Mouse (Mus musculus) liver, embryonic 14.5 days (tissue): ENCODE measurements around the gene Ybey. TPM values are rescaled to one million over a fixed set of nuclear protein-coding genes. Genes with fewer than 3 reads are reported as not detected.

Experiments
- ATAC-seq: fragments of 200-750 bp; cut with Nextera tagmentation; 2 replicates; pipeline ENCODE4 v1.8.0; 2017; ENCODE audit warnings: moderate number of reproducible peaks, mild to moderate bottlenecking, moderate library complexity; ENCODE audit not compliant: insufficient read depth
- DNase-seq, 3 experiments: peaks; one replicate each; pipeline ENCODE4 v3.0.0-alpha.2; 2012 to 2013; ENCODE audit warnings: low read depth in 3 of 3, low spot score in 3 of 3
- H3K27ac ChIP-seq: fragments of 300-500 bp; sonication (generic); 2 replicates; pipeline ENCODE4 v1.5.1; 2014; ENCODE audit warnings: moderate library complexity, mild to moderate bottlenecking, control low read depth, inconsistent platforms
- H3K27me3 ChIP-seq: fragments of 300-500 bp; sonication (generic); 2 replicates; pipeline ENCODE4 v1.6.1; 2014; ENCODE audit warnings: mild to moderate bottlenecking, low read length, moderate library complexity; ENCODE audit not compliant: control insufficient read depth, insufficient read depth
- H3K36me3 ChIP-seq: fragments of 300-500 bp; sonication (generic); replicated peaks from 2 replicates; pipeline ENCODE4 v1.6.1; 2014; ENCODE audit warnings: low read depth; ENCODE audit not compliant: control insufficient read depth, insufficient read depth
- H3K4me1 ChIP-seq, 2 experiments: fragments of 200-500 bp in 1 of 2; fragments of 300-500 bp in 1 of 2; sonication (generic) in 1 of 2; replicated peaks; 2 replicates each; pipeline ENCODE4 v1.6.1; 2012 to 2014; ENCODE audit warnings: antibody characterized with exemption in 1 of 2, inconsistent platforms in 1 of 2, low read length in 1 of 2; ENCODE audit not compliant: control insufficient read depth in 2 of 2, insufficient read depth in 2 of 2
- H3K4me2 ChIP-seq: fragments of 300-500 bp; sonication (generic); 2 replicates; pipeline ENCODE4 v1.6.1; 2014; ENCODE audit warnings: low read depth, mild to moderate bottlenecking, control low read depth, moderate library complexity
- H3K4me3 ChIP-seq, 2 experiments: fragments of 200-500 bp in 1 of 2; fragments of 300-500 bp in 1 of 2; sonication (generic) in 1 of 2; 2 replicates each; pipeline ENCODE4 v1.5.1; 2012 to 2014; ENCODE audit warnings: low read depth in 2 of 2, low read length in 2 of 2, mild to moderate bottlenecking in 2 of 2, control low read depth in 1 of 2, inconsistent platforms in 1 of 2, moderate library complexity in 1 of 2; ENCODE audit not compliant: insufficient read depth in 1 of 2
- H3K9ac ChIP-seq: fragments of 300-500 bp; sonication (generic); replicated peaks from 2 replicates; pipeline ENCODE4 v1.6.1; 2014; ENCODE audit warnings: mild to moderate bottlenecking, control low read depth, moderate library complexity
- H3K9me3 ChIP-seq: fragments of 300-500 bp; sonication (generic); 2 replicates; pipeline ENCODE4 v1.6.1; 2016; ENCODE audit warnings: low read length, mixed read lengths; ENCODE audit not compliant: control insufficient read depth
- CTCF ChIP-seq: IDR thresholded peaks from 2 replicates; pipeline ENCODE4 v1.5.1; 2016; ENCODE audit warnings: antibody characterized with exemption, low read depth, control low read depth
- EP300 ChIP-seq: IDR thresholded peaks from 2 replicates; pipeline ENCODE4 v1.6.1; 2016; ENCODE audit warnings: antibody characterized with exemption, low read depth
- WGBS: fragments of 180-500 bp; shearing (Covaris S2); extraction: QIAGEN DNeasy Blood & Tissue Kit; methylation state at CpG from one replicate; pipeline ENCODE4 v1.1.7; 2014; ENCODE audit not compliant: insufficient replicate concordance; 5-methylcytosine and 5-hydroxymethylcytosine counted together
- polyA plus RNA-seq, 2 experiments: library from polyadenylated mRNA; depleted of rRNA in 1 of 2; stranded (reverse) in 1 of 2; unstranded in 1 of 2; fragments of >200 nt; fragmentation: Nextera tagmentation in 1 of 2; extraction: Ambion mirVana in 1 of 2; gene quantifications; 2 replicates each; pipeline versions ENCODE4 v1.2.1 to v1.2.3; 2012 to 2014

The Ybey gene
- polyA plus RNA-seq, 2 experiments, result 1.5 to 1.8 TPM

GRCm38 (mm10) chr10:76462721-76463120, 6.2 kb downstream of the Ybey start:
- Histone ChIP-seq H3K4me2 (no peak overlapping the region), H3K4me1 (peaks cover 0 to 1% of the 10 kb centered on the region in 2 experiments; a peak in 1 of 4 replicates), H3K36me3 (no peaks in the 10 kb centered on the region), H3K4me3 (no peak overlapping the region), H3K27me3 (no peaks in the 10 kb centered on the region), H3K9me3 (no peaks in the 10 kb centered on the region), H3K27ac (no peak overlapping the region), H3K9ac (no peak overlapping the region)
- DNase-seq (no peak), ATAC-seq (no peak)
- TF ChIP-seq EP300 (no peak), CTCF (no peak)
- 63% methylated on average over 6 of the region's 6 CpGs for WGBS

GRCm38 (mm10) chr10:76462312-76462711, 6.6 kb downstream of the Ybey start:
- Histone ChIP-seq H3K27ac (no peak overlapping the region), H3K9ac (no peak overlapping the region), H3K9me3 (no peaks in the 10 kb centered on the region), H3K36me3 (no peaks in the 10 kb centered on the region), H3K4me3 (no peak overlapping the region), H3K4me1 (no peaks in the 10 kb centered on the region), H3K27me3 (no peaks in the 10 kb centered on the region), H3K4me2 (no peak overlapping the region)
- TF ChIP-seq EP300 (no peak), CTCF (no peak)
- ATAC-seq (no peak), DNase-seq (no peak)
- WGBS, result 77% methylated on average over 7 of the region's 7 CpGs

GRCm38 (mm10) chr10:76461255-76461654, 7.7 kb downstream of the Ybey start:
- Histone ChIP-seq H3K27me3 (no peaks in the 10 kb centered on the region), H3K9me3 (no peaks in the 10 kb centered on the region), H3K4me1 (no peaks in the 10 kb centered on the region), H3K36me3 (no peaks in the 10 kb centered on the region), H3K9ac (no peak overlapping the region), H3K4me3 (no peak overlapping the region), H3K4me2 (no peak overlapping the region), H3K27ac (no peak overlapping the region)
- ATAC-seq, result no peak
- 57% methylated on average over 1 of the region's 1 CpGs for WGBS
- no peak for TF ChIP-seq CTCF
- TF ChIP-seq EP300, result no peak
- no peak for DNase-seq

DNA sequence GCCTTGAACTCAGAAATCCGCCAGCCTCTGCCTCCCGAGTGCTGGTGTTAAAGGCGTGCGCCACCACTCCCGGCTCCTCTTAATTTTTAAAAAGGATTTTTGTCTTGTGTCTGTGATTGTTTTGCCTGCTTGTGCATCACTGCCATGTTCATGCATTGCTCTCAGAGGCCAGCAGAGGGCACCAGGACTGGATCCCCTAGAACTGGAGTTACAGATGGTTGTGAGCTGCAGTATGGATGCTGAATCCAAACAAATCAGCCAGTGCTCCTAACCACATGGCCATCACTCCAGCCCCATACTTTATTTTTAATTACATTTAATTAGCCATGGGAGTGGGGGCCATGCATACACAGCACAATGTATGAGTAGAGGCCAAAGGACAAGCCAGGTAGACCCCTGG, 13.6 kb downstream of the Ybey start:
- no peak overlapping the region for H3K27ac ChIP-seq
- H3K27me3 ChIP-seq, result no peaks in the 10 kb centered on the region
- no peak overlapping the region for H3K9ac ChIP-seq
- ATAC-seq (no peak), DNase-seq (no peak)
- no peaks in the 10 kb centered on the region for H3K36me3 ChIP-seq
- TF ChIP-seq CTCF, result peak; percentile 80
- no peak for TF ChIP-seq EP300
- 37% methylated on average over 5 of the region's 5 CpGs for WGBS
- no peak overlapping the region for H3K4me3 ChIP-seq
- H3K4me1 ChIP-seq, result no peaks in the 10 kb centered on the region
- no peaks in the 10 kb centered on the region for H3K9me3 ChIP-seq
- H3K4me2 ChIP-seq, result no peak overlapping the region

- Histone ChIP-seq H3K27me3 (no peaks in the 10 kb centered on the region), H3K27ac (no peak within 1 kb of the TSS), H3K9me3 (no peaks in the 10 kb centered on the region), H3K4me3 (no peak within 1 kb of the TSS), H3K4me2 (no peak within 1 kb of the TSS), H3K9ac (no peak within 1 kb of the TSS), H3K4me1 (peaks cover 16 to 19% of the 10 kb centered on the region in 2 experiments), H3K36me3 (no peaks in the 10 kb centered on the region)
- TF ChIP-seq CTCF (no peak), EP300 (no peak)
- ATAC-seq (no peak), DNase-seq (no peak)
- WGBS, result 67% methylated on average over 5 of the region's 5 CpGs
Measured at GRCm38 (mm10) chr10:76448851-76449250, 20.1 kb downstream of the Ybey start, which contains the start of gene 2610028H24Rik. 2610028H24Rik (plus strand) TSS chr10:76449081.
